Mouse (Mus musculus) left cerebral cortex, postnatal 4 days (tissue): ENCODE data around the gene Lgals9. TPM values are rescaled to one million over a fixed set of nuclear protein-coding genes. Genes with fewer than 3 reads are reported as not detected.

Experiments used
- DNase-seq: peaks from one replicate; pipeline ENCODE4 v3.0.0-alpha.2; 2022
- intact Hi-C: fragments of 180-260 bp; cut with DNase I; formaldehyde crosslinking; loops from one replicate; pipeline ENCODE4 v1.15.1; 2025
- total RNA-seq, 2 experiments: library from RNA; stranded (reverse); gene quantifications; 2 replicates each; pipeline ENCODE4 v1.2.3; 2021

Lgals9 gene
- total RNA-seq, 2 experiments from 2014 or later, result 4.1 to 5.2 TPM

GRCm38 (mm10) chr11:78924916-78925315, 59.8 kb downstream of the Lgals9 start:
- DNase-seq, result no peak
- intact Hi-C loops, result no loop called here

GRCm38 (mm10) chr11:78924111-78924510, 60.6 kb downstream of the Lgals9 start:
- no peak for DNase-seq
- intact Hi-C loops, result no loop called here

- intact Hi-C loops, result no loop called here
- peak; percentile 19 for DNase-seq
Observed at GRCm38 (mm10) chr11:78922678-78923407, 61.9 kb downstream of the Lgals9 start.

- intact Hi-C loops, result no loop called here
- DNase-seq, result no peak
Observed at GRCm38 (mm10) chr11:78920411-78920939, 64.3 kb downstream of the Lgals9 start, which contains the start of gene Nos2. Gene Nos2, plus strand, starts transcription at chr11:78920787.

- no peak for DNase-seq
- intact Hi-C loops, result no loop called here
Observed at GRCm38 (mm10) chr11:78919745-78920144, 65.0 kb downstream of the Lgals9 start.

GRCm38 (mm10) chr11:78916410-78916809, 68.3 kb downstream of the Lgals9 start:
- DNase-seq, result no peak
- intact Hi-C loops, result no loop called here

GRCm38 (mm10) chr11:78915473-78915872, 69.3 kb downstream of the Lgals9 start:
- DNase-seq, result peak; percentile 29
- intact Hi-C loops, result no loop called here

Other genes starting within 250 kb of the Lgals9 start
- 10 to 100 TPM; 16.8 to 17.5 TPM for gene Ccnq, start 233.2 kb downstream of the Lgals9 start, total RNA-seq
- gene Lyrm9, start 158.4 kb downstream of the Lgals9 start, total RNA-seq, result 10 to 100 TPM; 28.0 to 36.5 TPM
- gene Nos2, start 64.2 kb downstream of the Lgals9 start, total RNA-seq, result 1 to 10 TPM; 1.6 to 1.7 TPM
- gene Ksr1, start 161.5 kb upstream of the Lgals9 start, total RNA-seq, result 10 to 100 TPM; 49.9 to 50.6 TPM